Mouse (Mus musculus) kidney, adult 8-10 months (tissue): ENCODE data around the gene Rabgap1l.
"Not testable (repeated sequence)": the region's sequence is repeated elsewhere in the genome, so short reads cannot be mapped to it uniquely, and the experiment has no call there.

Source experiments
- DNase-seq, 2 experiments: peaks; one replicate each; pipeline ENCODE4 v3.0.0; 2022

Gene Rabgap1l

DNA sequence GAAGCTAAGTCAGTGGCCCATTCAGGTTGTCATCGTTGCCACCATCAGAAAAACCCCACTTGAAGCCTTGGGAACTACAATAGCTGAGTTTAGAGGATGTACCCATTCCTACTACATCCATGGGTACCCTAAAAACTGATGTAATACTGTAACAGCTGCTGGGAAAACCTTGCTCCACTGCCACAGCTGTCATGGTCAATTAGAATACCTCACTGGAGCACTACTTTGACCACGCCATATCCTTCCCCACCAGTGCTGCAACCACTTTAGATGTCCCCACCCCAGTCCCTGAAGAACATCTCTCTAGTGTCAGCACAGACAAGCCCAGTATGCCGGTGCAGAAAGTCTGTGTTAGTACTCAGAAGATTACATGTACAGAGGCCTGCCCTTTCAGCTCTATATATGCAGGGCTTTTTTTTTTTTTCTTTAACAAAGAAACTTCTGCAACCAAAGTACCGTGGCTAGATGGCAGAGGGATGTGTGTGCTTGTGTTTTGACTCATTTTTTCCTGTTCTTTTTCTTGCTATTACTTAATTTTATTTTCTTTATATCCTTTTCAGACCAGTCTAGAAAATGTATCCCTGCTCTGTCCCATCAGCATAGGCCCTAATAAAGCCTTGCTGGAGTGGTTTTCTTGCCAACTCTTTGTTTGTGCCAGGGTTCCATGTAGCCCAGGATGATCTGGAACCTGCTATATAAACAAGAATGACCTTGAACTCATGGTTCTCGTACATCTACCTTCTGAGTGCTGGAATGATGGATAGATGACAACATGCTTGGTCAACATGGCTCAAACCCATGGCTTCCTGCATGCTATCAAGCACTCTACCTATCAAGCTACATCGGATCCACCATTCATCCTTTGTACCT, 100.6 kb downstream of the Rabgap1l start:
- DNase-seq: no peak

DNA sequence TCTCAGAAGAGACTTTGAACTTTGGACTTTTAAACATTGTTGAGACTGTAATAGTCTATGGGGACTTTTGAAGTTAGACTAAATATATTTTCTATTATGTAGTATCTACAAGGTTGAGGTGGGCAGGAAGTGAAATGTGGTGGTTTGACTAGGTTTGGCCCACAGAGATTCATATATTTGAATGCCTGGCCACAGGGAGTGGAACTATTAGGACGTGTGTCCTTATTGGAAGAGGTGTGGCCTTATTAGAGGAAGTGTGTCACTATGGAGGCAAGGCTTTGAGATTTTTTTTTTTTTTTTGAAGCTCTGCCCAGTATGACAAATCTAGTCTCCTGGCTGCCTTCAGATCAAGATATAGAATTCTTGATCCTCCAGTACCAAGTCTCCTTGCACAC, 101.8 kb downstream of the Rabgap1l start:
- no peak for DNase-seq

DNA sequence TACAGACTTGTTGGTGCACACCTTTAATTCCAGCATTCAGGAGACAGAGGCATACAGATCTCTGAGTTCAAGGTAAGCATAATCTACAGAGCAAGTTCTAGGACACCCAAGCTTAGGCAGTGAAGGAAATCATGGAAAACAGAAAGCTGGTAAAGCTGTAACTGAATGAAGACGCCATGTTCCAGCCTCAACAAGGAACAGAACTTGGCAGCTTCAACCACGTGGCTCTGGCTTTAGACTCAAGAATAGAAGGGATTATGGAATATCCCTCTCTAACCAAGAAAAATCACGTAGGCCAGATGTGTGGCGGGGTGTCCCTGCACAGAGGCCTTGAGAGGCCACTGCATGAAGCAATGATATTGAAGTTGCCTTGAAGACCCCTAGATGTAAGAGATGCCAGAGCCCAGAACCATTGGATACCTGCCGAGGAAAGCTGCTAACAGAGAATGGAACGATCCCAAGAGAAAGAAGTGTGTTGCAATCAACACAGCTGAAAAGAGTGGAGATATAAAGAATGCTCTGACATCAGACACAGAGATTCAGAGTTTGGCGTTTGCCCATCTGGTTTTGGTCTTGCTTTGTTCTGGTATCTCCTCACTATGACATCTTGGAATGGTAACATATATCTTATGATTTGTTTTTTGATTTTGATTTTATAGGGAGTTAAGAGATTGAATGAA, 102.4 kb downstream of the Rabgap1l start:
- no peak for DNase-seq

DNA sequence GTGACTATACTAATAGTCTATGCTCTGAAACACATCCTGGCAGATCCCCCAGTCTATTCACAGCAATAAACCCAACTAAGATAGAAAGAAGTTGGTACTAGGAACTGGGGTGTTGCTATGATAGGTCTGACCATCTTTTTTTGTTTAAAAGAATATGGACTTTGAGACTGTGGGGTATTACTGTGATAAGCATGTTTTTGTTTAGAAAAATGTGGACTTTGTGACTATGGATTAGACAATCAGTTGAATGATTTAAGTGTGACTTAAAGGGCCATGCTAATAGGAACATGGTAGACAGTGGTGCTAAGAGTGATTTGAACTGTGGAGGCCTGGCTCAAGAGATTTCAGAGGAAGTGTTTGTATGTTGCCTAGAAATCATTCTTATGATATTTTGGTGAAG, 103.5 kb downstream of the Rabgap1l start:
- no peak for DNase-seq

DNA sequence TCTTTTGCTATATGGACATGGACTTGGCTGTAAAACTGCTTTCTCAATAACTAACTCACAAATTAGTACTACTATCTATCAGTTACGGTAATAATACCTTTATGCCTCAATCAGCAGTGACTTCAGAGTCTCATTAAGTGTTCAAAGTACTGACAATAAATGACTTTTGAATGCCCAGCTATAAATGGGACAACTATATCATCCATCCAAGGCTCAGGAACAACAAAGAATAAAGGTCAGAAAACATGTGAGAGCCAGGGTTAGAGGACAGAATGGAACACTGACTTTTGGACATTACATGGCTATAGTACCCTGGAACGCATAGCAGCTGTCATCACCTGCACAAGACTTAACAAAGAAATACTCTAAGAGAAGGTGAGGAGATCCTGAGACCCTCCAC, 108.8 kb downstream of the Rabgap1l start:
- no peak for DNase-seq

DNA sequence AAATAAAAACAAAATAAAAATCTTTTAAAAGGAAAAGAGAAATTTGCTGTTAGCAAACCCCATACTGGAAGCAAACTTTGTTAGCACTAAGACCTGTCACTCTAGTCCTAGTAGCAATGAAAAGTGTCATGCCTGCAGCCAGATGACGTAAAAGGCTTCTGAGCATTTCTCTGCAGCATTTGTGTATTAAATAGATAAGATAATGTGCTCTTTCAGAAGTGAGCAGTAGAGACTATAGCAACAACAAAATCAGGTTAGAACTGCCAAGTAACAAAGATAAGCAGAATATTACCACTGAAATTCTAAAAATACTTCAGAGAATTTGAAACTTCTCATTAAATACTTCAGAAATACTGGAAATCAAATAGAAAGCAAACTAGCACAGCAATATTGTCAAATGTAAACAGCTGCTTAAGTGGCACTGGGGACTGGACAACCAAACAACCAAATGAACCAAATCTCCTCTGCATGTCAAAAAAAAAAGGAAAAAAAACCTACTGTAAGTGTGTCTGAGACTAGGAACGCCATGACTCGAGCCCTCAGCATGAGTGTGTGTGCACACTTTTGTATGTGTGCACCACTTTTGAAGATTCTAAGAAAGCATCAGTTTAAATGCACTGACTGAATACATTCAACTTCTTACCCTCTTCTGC, 111.5 kb downstream of the Rabgap1l start:
- DNase-seq: no peak

DNA sequence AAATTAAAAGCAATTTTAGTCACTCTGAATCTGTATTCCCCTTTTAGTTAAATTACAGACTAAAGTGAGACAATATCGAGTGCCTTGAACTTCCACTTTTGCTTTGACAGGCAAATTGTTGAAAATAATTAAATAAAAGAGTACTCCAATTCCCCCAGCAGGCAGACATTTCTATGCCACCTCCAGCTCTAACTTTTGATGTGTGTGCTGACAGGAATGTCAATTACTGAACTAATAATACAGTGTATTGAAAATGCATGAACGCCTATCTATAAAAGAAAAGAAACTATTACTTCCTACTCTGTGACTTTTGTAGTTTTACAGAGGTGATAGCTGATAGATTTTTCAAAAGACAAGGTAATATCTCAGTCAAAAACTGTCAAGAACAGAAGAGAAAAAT, 118.2 kb downstream of the Rabgap1l start:
- DNase-seq: no peak

DNA sequence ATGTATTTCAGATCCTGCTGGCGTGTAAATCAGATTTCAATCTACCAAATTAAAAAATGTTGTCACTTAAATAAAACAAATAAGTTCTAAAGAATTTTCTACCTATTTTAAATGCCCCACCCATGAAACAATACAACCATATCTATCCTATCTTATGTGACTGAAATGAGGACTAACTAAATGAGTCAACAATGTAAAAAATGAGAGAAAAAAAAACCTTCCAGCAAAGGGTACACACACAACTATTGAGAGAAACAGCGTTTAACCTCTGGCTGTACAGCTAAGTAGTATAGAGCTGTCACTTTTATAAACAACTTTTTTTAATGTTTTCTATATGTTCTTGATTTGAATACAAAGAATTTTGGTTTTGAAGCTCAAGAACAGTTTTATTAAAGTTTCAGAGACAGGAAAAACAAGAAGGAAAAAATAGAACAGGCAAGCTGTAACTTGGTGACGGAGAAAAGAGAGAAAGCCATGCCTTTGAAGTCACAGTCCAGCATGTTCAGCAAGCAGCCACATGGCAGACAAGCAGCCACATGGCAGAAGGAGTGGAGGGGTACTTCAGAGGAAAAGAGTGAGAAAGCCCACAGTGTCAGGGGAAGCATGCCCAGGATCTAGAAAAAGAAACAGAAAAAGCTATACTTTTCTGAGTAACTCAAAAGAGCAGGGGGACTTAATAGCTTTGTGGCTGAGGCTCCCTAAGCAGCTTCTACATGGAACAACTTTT, 120.8 kb downstream of the Rabgap1l start:
- no peak for DNase-seq

DNA sequence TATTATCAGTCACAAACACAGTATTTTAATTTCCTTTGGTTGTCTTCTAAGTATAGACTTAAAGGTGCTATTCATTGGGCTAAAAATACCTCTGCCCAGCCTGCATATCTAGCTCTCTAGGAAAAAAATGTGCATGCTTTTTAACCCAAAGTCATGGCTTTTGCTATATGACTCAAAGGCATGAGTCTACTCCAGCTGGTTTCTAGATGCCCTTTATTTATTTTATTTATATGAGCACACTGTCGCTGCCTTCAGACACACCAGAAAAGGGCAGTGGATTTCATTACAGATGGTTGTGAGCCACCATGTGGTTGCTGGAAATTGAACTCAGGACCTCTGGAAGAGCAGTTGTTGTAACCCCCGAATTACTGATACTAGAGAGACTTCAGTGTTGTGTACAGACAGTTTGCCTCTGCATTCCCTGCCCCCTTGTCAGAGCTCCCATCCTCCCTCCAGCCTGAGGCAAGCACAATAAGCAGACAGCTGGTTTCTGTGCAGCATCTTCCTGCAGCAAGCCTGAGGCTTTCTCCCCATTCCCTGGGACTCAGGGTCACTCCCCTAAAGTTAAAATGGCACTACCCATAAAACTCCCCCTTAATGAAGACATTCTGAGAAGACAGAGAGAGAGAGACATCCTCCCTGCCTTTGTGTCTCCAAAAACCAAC, 137.1 kb downstream of the Rabgap1l start:
- no peak for DNase-seq

DNA sequence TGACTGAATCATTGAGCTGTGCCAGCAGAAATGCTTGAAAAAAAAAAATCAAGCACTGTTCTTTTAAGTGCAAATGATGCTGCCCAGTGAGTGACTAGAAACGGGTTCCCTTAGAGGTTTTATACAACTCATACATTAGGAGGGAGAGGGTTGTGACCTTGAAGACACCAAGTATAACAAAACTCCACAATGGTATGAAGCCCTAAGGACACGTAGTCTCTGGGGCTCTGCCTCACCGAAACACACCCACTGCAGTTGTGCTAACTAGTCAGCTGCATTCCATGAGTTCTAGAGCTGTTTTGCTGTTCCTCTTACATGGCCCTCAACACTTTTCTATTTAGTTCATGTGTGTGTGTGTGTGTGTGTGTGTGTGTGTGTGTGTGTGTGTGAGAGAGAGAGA, 141.3 kb downstream of the Rabgap1l start:
- no peak for DNase-seq

DNA sequence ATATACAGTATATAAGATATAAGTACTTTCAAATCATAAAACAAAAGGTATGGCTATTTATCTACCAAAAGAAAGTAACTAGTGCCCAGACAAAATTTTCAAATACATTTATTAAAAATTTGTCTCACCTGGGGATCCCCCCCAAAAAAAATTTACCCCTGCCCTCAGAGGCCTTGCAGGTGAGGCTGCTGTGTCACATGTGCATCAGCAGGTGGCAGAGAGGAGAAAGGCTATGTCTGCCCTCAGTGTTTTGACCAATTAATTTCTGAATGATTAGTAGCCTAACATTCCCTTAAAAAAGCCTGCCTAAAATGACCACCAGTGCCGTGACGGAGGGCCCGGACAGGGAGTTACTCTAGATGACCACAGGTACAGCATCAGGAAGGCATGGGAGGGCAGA, 147.6 kb downstream of the Rabgap1l start:
- DNase-seq: no peak

DNA sequence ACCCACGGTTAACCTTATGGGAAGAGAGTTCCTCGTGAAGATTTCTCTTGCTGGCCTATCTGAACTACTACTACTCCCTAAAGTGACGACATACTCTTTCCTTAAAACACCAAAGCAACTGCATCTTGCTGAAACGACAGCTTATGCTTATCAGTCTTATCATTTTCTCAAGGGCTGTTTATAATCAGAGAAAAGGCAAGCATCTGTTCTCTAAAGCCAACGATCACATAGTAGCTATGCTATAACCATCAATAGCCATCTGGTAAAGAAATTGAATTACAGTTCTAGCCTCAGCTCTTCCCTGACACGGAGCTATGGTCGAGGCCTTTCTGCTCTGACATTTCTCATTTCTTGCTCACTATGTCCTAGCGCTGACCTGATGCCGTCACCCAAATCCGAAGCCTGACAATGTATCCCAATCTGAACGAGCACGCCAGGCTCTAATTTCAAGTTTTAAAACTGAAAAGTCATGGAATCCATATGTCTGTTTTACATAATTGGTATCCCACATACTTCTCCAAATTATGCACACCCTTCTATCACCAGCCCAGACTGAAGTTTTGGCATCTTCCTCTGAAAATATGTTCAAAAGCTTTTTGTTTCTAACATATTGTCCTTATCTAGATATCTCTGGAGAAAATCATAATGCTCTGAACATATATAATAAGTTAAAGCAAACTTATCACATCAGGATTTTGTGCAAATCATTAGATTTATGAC, 164.6 kb downstream of the Rabgap1l start:
- no peak for DNase-seq

DNA sequence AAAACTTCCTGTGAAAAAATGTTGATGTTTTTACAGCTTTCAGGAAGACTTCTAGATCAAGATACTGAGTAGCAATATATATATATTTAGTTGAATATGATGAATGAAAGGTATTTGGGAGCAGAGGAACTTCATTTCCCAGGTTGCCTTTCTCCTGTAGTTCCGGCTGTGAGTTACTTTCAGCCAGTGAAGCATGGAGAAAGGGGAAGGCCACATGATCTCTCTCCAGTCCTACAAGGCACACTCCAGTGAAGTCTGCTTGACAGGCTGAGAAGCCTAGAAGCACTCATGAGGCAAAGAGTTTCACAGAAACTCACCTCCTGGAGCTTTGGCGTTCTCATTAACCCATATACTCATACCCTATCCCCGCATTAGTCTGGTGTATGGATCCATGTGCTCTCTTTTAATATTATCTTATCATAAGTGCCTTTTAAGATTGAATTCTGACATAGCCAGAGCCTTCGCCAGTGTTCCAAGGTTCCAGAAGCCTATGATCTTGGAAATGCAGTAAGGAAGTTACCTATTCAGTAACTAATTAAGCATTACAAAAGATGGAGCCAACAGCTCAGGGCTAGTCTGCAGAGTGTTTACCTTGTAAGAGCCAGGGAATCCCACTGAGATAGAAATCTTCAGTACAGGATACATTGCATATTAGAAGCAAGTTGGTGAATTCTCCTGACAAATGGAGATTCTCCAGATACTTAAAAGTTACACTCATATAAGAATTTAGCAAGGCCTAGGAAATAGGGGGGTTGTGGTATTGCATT, 168.5 kb downstream of the Rabgap1l start:
- not testable (repeated sequence) for DNase-seq

DNA sequence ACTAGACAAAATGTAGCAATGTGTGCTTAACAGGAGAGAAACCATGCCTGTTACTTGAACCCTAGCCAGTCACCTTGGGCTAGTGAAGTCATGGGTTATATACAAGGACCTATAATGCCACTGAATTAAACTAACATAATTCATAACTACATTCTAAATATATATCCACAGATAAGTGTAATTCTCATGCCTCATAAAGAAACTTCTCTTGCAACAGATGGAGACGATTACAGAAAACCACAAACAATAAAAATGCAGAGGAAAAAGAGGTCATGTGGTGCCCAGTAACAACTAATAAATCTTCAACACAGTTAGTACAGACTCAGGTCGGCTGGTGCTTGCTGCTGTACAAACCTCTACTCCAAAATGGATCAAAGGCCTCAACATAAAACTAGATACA, 174.8 kb downstream of the Rabgap1l start:
- DNase-seq: no peak

DNA sequence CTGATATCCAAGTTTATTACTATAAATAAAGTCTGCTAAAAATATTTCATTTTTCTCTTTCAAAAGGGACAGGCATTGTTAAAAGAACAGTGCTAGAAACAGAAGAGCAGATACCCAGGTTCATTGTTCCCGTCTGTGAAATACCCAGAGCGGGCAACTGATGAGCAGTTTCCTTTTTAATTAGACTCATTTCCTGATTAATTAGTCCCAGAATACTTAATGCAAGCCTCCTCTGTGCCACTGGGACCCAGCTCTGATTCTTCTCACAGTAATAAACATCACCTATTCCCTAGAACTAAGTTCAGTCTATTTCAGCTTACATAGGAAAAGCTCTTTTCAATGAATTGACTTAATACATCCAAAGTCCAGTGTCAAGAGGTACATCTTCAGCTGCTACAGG, 186.6 kb downstream of the Rabgap1l start:
- DNase-seq: no peak

DNA sequence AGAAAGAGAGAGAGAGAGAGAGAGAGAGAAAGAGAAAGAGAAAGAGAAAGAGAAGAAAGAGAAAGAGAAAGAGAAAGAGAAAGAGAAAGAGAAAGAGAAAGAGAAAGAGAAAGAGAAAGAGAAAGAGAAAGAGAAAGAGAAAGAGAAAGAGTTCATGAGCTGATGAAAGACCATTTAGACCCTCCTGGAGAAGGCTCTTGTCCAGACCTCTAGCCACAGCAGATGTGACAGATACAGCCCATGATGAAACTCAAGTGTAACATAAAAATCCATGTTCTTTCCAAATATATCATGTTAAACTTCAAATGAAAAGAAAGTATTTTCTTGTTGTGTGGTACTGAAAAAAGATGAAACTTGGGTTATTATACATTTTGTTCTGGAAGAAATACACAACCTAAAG, 189.7 kb downstream of the Rabgap1l start:
- DNase-seq: not testable (repeated sequence)

DNA sequence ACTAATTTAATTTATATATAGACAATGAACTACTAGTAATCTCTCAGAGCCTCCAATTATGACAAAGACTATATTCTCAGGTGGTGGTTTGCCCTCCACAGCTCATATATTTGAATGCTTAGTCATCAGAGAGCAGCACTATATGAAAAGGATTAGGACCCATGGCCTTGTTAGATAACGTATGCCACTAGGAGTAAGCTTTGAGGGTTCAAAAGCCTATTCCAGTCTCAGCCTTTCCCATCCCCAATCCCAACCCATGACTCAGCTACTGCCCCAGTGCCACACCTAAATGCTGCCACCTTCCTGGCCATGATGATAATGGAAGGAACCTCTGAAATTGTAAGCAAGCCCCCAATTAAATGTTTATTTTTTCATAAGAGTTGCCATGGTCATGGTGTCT, 195.6 kb downstream of the Rabgap1l start:
- no peak for DNase-seq

DNA sequence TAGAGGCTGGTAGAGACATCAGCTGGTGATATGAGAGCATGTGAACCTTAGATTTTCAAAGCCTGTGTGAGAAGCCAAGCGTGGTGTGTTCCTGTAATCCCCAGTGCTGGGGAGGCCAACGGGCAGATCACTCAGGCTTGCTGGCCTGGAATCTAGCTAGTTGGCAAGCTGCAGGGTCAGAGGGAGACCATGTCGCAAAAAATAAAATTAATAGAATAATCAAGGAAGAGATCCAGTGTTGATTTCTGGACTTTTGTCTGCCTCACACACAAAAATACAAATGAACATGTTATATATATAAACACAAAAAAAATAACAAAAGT, 196.1 kb downstream of the Rabgap1l start:
- peak; percentile 5 to 15 for DNase-seq

DNA sequence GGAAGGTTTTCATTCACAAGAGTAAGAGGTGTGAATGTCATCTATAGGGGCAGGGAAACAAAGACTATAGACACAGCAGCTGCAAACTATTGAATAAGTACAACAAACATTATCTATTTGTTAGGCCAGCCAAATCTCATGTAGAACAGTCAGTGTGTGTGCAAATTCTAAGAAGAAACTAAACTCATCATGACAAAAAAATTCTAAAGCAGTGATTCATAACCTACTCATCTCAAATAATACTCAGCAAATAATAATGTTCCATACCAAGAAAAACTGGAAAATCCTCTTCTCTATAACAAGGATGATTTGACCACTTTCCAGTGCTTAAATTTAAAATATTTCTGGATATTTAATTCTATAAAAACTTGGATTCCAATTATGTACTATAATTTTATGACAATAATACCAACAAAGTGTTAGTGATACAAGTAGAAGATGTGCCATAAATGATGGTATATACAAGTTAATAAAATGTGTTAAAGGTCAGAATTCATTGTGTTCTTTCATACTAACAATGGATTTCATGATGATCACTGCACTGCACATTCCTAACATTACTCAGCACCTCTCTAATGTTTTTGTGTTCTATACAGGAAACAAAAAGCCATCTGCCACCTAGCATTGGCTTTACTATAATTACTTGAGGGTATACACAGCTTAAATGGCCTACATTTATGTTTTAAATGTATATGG, 196.6 kb downstream of the Rabgap1l start:
- DNase-seq: no peak

DNA sequence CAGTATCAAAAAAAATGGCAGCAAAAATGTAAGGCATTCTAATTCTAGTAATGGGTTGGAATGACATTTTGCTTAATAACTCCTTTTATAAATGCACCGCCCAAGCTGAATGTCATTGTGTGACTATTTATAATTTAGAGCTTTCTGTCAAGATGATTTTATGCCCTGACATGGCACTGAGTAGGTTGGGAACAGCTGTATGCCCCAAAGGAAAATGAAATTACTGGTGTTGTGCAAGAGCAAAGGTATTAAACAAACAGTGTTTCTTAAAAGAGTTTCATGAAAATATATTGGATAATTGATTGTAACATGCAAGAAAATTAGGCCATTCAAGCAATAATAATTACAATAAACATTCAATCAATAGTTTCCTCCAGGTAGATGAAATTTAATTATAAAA, 198.4 kb downstream of the Rabgap1l start:
- no peak for DNase-seq

DNA sequence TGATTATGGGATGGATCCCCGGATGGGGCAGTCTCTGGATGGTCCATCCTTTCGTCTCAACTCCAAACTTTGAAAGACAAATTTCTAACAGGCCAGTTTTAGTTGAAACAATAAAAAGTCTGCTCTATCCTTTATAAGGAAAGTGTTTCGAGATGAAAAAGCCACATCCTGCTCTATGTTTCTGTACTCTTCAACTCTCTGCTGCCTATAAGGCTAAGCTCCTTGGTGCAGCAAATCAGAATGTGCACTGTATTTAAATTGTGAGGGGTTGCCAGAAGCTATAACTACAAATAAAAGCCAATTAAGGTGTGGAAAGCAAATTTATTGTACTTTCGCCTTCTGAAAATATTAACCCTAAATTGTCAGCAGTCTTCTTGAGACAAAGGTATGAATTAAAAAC, 198.9 kb downstream of the Rabgap1l start:
- DNase-seq: no peak
